Mouse (Mus musculus): ENCODE data around the gene Shq1. TPM values are rescaled to one million over a fixed set of nuclear protein-coding genes. Genes with fewer than 3 reads are reported as not detected.

Gene Shq1
- total and polyA plus RNA-seq, 2 experiments from 2014 or later, result 3.7 to 4.3 TPM

GRCm38 (mm10) chr6:100644631-100645030, 26.3 kb downstream of the Shq1 start:
- ATAC-seq (ENCODE audit: low FRiP score), result peak; percentile 49; the same call in 1 of the 2 replicates

GRCm38 (mm10) chr6:100642786-100643185, 28.2 kb downstream of the Shq1 start:
- 83% methylated on average over 2 of the region's 2 CpGs for WGBS
- DNase-seq (ENCODE audit: low spot score), result no peak
- no peak overlapping the region for H3K4me3 ChIP-seq (ENCODE audit: low read depth, low read length)
- no peak for TF ChIP-seq CTCF (IDR thresholded peaks at IDR 0.05)
- H3K27ac ChIP-seq (ENCODE audit: low read depth, low read length), result no peak overlapping the region
- H3K27me3 ChIP-seq (ENCODE audit: insufficient read depth, low read length), result no peaks in the 10 kb centered on the region
- ATAC-seq (ENCODE audit: low FRiP score), result no peak
- no peaks in the 10 kb centered on the region for H3K36me3 ChIP-seq (ENCODE audit: insufficient read depth, low read length)
- H3K9me3 ChIP-seq (ENCODE audit: low read length), result no peaks in the 10 kb centered on the region
- H3K4me2 ChIP-seq (ENCODE audit: low read depth, low read length, poor library complexity, severe bottlenecking), result no peak overlapping the region
- no peaks in the 10 kb centered on the region for H3K4me1 ChIP-seq (ENCODE audit: insufficient read depth, low read length)
- no peak overlapping the region for H3K9ac ChIP-seq (replicated peaks; ENCODE audit: low read length, poor library complexity, severe bottlenecking)

More at GRCm38 (mm10) chr6:100644631-100645030, 26.3 kb downstream of the Shq1 start:
- Histone ChIP-seq H3K9me3 (ENCODE audit: low read length) (no peaks in the 10 kb centered on the region), H3K27me3 (ENCODE audit: insufficient read depth, low read length) (no peaks in the 10 kb centered on the region), H3K4me2 (ENCODE audit: low read depth, low read length, poor library complexity, severe bottlenecking) (no peak overlapping the region), H3K27ac (ENCODE audit: low read depth, low read length) (no peak overlapping the region), H3K4me1 (ENCODE audit: insufficient read depth, low read length) (no peaks in the 10 kb centered on the region), H3K4me3 (ENCODE audit: low read depth, low read length) (no peak overlapping the region), H3K9ac (replicated peaks; ENCODE audit: low read length, poor library complexity, severe bottlenecking) (no peak overlapping the region), H3K36me3 (ENCODE audit: insufficient read depth, low read length) (no peaks in the 10 kb centered on the region)
- peak; percentile 53 for DNase-seq (ENCODE audit: low spot score)
- TF ChIP-seq CTCF (IDR thresholded peaks at IDR 0.05), result no peak
- WGBS, result 69% methylated on average over 15 of the region's 15 CpGs

GRCm38 (mm10) chr6:100640591-100640990, 30.4 kb downstream of the Shq1 start:
- Histone ChIP-seq H3K4me2 (ENCODE audit: low read depth, low read length, poor library complexity, severe bottlenecking) (no peak overlapping the region), H3K27me3 (ENCODE audit: insufficient read depth, low read length) (no peaks in the 10 kb centered on the region), H3K36me3 (ENCODE audit: insufficient read depth, low read length) (no peaks in the 10 kb centered on the region), H3K9me3 (ENCODE audit: low read length) (no peaks in the 10 kb centered on the region), H3K4me3 (ENCODE audit: low read depth, low read length) (no peak overlapping the region), H3K4me1 (ENCODE audit: insufficient read depth, low read length) (no peaks in the 10 kb centered on the region), H3K27ac (ENCODE audit: low read depth, low read length) (no peak overlapping the region), H3K9ac (replicated peaks; ENCODE audit: low read length, poor library complexity, severe bottlenecking) (no peak overlapping the region)
- TF ChIP-seq CTCF (IDR thresholded peaks at IDR 0.05), result no peak
- DNase-seq (ENCODE audit: low spot score) (no peak), ATAC-seq (ENCODE audit: low FRiP score) (no peak)
- 96% methylated on average over 1 of the region's 1 CpGs for WGBS

- ATAC-seq (ENCODE audit: low FRiP score), result no peak
- H3K4me3 ChIP-seq (ENCODE audit: low read depth, low read length), result no peak overlapping the region
- no peaks in the 10 kb centered on the region for H3K36me3 ChIP-seq (ENCODE audit: insufficient read depth, low read length)
- H3K4me2 ChIP-seq (ENCODE audit: low read depth, low read length, poor library complexity, severe bottlenecking), result no peak overlapping the region
- no peak for TF ChIP-seq CTCF (IDR thresholded peaks at IDR 0.05)
- DNase-seq (ENCODE audit: low spot score), result no peak
- no peaks in the 10 kb centered on the region for H3K9me3 ChIP-seq (ENCODE audit: low read length)
- no peaks in the 10 kb centered on the region for H3K4me1 ChIP-seq (ENCODE audit: insufficient read depth, low read length)
- no peak overlapping the region for H3K27ac ChIP-seq (ENCODE audit: low read depth, low read length)
- H3K27me3 ChIP-seq (ENCODE audit: insufficient read depth, low read length), result no peaks in the 10 kb centered on the region
- WGBS, result 73% methylated on average over 6 of the region's 6 CpGs
- H3K9ac ChIP-seq (replicated peaks; ENCODE audit: low read length, poor library complexity, severe bottlenecking), result no peak overlapping the region
Measured at GRCm38 (mm10) chr6:100629086-100629485, 41.9 kb downstream of the Shq1 start.

GRCm38 (mm10) chr6:100628223-100628622, 42.7 kb downstream of the Shq1 start:
- 75% methylated on average over 3 of the region's 3 CpGs for WGBS
- H3K9ac ChIP-seq (replicated peaks; ENCODE audit: low read length, poor library complexity, severe bottlenecking), result no peak overlapping the region
- no peaks in the 10 kb centered on the region for H3K4me1 ChIP-seq (ENCODE audit: insufficient read depth, low read length)
- no peak overlapping the region for H3K4me2 ChIP-seq (ENCODE audit: low read depth, low read length, poor library complexity, severe bottlenecking)
- DNase-seq (ENCODE audit: low spot score) (no peak), ATAC-seq (ENCODE audit: low FRiP score) (no peak)
- H3K36me3 ChIP-seq (ENCODE audit: insufficient read depth, low read length), result no peaks in the 10 kb centered on the region
- H3K27me3 ChIP-seq (ENCODE audit: insufficient read depth, low read length), result no peaks in the 10 kb centered on the region
- no peaks in the 10 kb centered on the region for H3K9me3 ChIP-seq (ENCODE audit: low read length)
- no peak overlapping the region for H3K27ac ChIP-seq (ENCODE audit: low read depth, low read length)
- no peak overlapping the region for H3K4me3 ChIP-seq (ENCODE audit: low read depth, low read length)
- no peak for TF ChIP-seq CTCF (IDR thresholded peaks at IDR 0.05)

- DNase-seq (ENCODE audit: low spot score) (no peak), ATAC-seq (ENCODE audit: low FRiP score) (no peak)
- H3K9me3 ChIP-seq (ENCODE audit: low read length), result no peaks in the 10 kb centered on the region
- no peak overlapping the region for H3K27ac ChIP-seq (ENCODE audit: low read depth, low read length)
- H3K4me1 ChIP-seq (ENCODE audit: insufficient read depth, low read length), result no peaks in the 10 kb centered on the region
- no peak overlapping the region for H3K4me3 ChIP-seq (ENCODE audit: low read depth, low read length)
- no peak overlapping the region for H3K4me2 ChIP-seq (ENCODE audit: low read depth, low read length, poor library complexity, severe bottlenecking)
- no peaks in the 10 kb centered on the region for H3K27me3 ChIP-seq (ENCODE audit: insufficient read depth, low read length)
- H3K9ac ChIP-seq (replicated peaks; ENCODE audit: low read length, poor library complexity, severe bottlenecking), result no peak overlapping the region
- no peaks in the 10 kb centered on the region for H3K36me3 ChIP-seq (ENCODE audit: insufficient read depth, low read length)
- WGBS, result 93% methylated on average over 2 of the region's 2 CpGs
- no peak for TF ChIP-seq CTCF (IDR thresholded peaks at IDR 0.05)
Measured at GRCm38 (mm10) chr6:100623922-100624321, 47.0 kb downstream of the Shq1 start.

All from midbrain, postnatal 0 days (tissue).